In the genomic region with DNA sequence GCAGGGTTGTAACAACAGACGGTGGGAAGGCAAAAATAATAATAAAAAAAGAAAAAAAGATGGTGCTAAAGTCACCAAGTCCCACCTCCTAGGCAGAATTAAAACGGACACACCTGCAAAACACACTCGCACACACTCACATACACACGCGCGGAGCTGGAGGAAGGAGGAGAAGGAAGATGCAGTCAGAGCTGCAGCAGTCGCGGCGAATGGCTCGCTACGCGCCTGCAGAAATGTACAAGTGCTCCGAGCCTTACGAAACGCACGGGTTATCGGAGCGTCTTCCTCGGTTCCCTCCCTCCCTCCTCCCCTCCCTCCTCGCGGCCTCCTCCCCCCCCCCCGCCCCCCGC, we compare ENCODE assay signal across 9 mouse cellular contexts.
DNase-seq lines count a peak whose midpoint lies in the region; ATAC-seq and TF ChIP-seq lines count a peak whose summit lies in the region.
"Had no signal": no experiment of that assay in that cellular context is flagged by ENCODE, and none has a peak within 500 bp of the region (broad histone marks: within the 10 kb centered on the region; RNA-seq: fewer than 3 reads in every experiment).

No protein-coding gene starts in this region.

- no peak overlapping the region for H3K9ac ChIP-seq in stomach, embryonic 14.5 days (replicated peaks; ENCODE audit: low read depth, low read length)

- H3K4me1 ChIP-seq in E14TG2a.4 (replicated peaks; ENCODE audit: low read depth, low read length) = peaks cover 30% of the 10 kb centered on the region
- peaks cover 5% of the 10 kb centered on the region; the same call in 1 of the 2 replicates for H3K4me1 ChIP-seq in stomach, embryonic 14.5 days (ENCODE audit: control insufficient read depth, insufficient read depth, low read length)

- H3K4me2 ChIP-seq in stomach, embryonic 14.5 days (replicated peaks; ENCODE audit: low read depth, low read length) = peak overlapping the region; percentile 77

- H3K9me3 ChIP-seq in E14TG2a.4 (ENCODE audit: low read length) = peaks cover 8% of the 10 kb centered on the region; the same call in 1 of the 2 replicates
- H3K9me3 ChIP-seq in stomach, embryonic 14.5 days (ENCODE audit: control insufficient read depth, low read depth, low read length) = no peaks in the 10 kb centered on the region

- 0% methylated on average over 13 of the region's 23 CpGs for WGBS in stomach, embryonic 14.5 days

- no peak for TF ChIP-seq CTCF in E14TG2a.4 (conservative IDR thresholded peaks at IDR 0.05; ENCODE audit: low read length)

- no peaks in the 10 kb centered on the region for H3K36me3 ChIP-seq in E14TG2a.4 (ENCODE audit: insufficient read depth, low read length)
- H3K36me3 ChIP-seq in stomach, embryonic 14.5 days (ENCODE audit: control insufficient read depth, insufficient read depth, low read length) = no peaks in the 10 kb centered on the region

- peak; percentile 17 for ATAC-seq in inflammation-experienced regulatory T-cells, adult 6 months
- no peak for ATAC-seq in stomach, embryonic 14.5 days (ENCODE audit: insufficient number of reproducible peaks, insufficient read depth, low FRiP score, low read depth)

- no peak overlapping the region for H3K27ac ChIP-seq in stomach, embryonic 14.5 days (ENCODE audit: low read length)

- peak; percentile 42 for DNase-seq in adrenal gland, adult 2 months
- DNase-seq in adrenal gland, adult 8-10 months = no peak
- DNase-seq in embryo, embryonic 9.5 days (ENCODE audit: extremely low spot score) = peak; percentile 57
- DNase-seq in lung, postnatal 10 days = peak; percentile 8
- DNase-seq in urinary bladder, postnatal 10 days (ENCODE audit: low spot score) = no peak

- H3K27me3 ChIP-seq in E14TG2a.4 (ENCODE audit: insufficient read depth, low read length) = peaks cover 96% of the 10 kb centered on the region
- peaks cover 54% of the 10 kb centered on the region for H3K27me3 ChIP-seq in stomach, embryonic 14.5 days (ENCODE audit: control insufficient read depth, insufficient read depth, low read length)

- H3K4me3 ChIP-seq in E14TG2a.4 (replicated peaks; ENCODE audit: low read length) = peak overlapping the region; percentile 77
- peak overlapping the region; percentile 40 for H3K4me3 ChIP-seq in stomach, embryonic 14.5 days (ENCODE audit: low read depth, low read length)
- H3K4me3 ChIP-seq: erythroblast, embryonic 14.5 days had no signal

Comparison
In these comparisons a context has a peak if more than half of its experiments do, and no peak if none do; other contexts are left out.
1. DNase-seq: peak in adrenal gland, adult 2 months (single experiment), embryo, embryonic 9.5 days (single experiment) and lung, postnatal 10 days (single experiment); none in adrenal gland, adult 8-10 months (single experiment) and urinary bladder, postnatal 10 days (single experiment).